In the genomic region with DNA sequence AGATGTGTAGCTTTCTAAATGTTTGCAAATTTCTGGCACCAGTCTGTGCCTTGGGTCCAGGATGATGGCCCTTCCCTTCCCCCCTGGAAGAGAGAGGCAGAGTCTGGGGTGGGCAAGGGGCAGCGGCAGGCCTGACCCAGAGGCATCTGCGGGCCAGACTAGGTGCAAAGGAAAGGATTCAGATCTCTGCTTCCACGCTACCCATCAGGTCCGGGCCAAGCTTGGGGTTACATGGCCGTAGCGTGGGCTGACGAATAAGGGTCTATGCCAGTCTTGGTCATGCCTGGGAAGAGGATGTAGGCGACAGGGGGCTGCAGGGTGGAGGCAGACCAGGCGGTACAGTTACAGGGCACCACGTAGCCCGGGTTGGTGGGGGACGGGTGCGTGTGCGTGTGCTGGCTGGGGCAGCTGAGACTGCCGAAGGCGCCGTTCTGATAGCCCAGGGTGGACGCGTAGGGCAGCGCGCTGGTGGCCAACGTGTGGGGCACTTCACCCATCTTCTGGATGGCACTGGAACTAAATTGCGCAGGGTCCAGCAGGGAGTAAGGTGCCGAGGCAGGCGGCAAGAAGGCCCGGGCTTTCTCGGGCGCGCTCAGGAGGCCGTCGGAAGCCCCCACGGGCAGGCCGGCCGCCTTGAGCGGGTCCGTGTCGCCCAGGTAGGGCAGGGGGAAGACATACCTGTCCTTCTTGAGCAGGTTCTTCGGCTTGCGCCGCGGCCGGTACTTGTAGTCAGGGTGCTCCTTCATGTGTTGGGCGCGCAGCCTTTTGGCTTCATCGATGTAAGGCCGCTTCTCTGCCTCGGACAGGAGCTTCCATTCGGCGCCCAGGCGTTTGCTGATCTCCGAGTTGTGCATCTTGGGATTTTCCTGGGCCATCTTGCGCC, we compare ENCODE assay signal across 10 mouse cellular contexts. TPM values are rescaled to one million over a fixed set of nuclear protein-coding genes. Genes with fewer than 3 reads are reported as not detected.
DNase-seq lines count a peak whose midpoint lies in the region; ATAC-seq lines count a peak whose summit lies in the region.
"Had no signal": no experiment of that assay in that cellular context is flagged by ENCODE, and none has a peak within 500 bp of the region (broad histone marks: within the 10 kb centered on the region; RNA-seq: fewer than 3 reads in every experiment).

No protein-coding gene starts in this region.

- peaks cover 99% of the 10 kb centered on the region for H3K27me3 ChIP-seq in heart, embryonic 14.5 days (ENCODE audit: control insufficient read depth, insufficient read depth, low read length)
- peaks cover 90% of the 10 kb centered on the region for H3K27me3 ChIP-seq in hindbrain, embryonic 11.5 days (ENCODE audit: control insufficient read depth, insufficient read depth, low read length)
- peaks cover 77% of the 10 kb centered on the region for H3K27me3 ChIP-seq in midbrain, embryonic 15.5 days (replicated peaks)

- H3K36me3 ChIP-seq in heart, embryonic 14.5 days (ENCODE audit: control insufficient read depth, insufficient read depth, low read length) = no peaks in the 10 kb centered on the region
- no peaks in the 10 kb centered on the region for H3K36me3 ChIP-seq in hindbrain, embryonic 11.5 days (ENCODE audit: control insufficient read depth, insufficient read depth, low read length)
- no peaks in the 10 kb centered on the region for H3K36me3 ChIP-seq in midbrain, embryonic 15.5 days (replicated peaks)
- H3K36me3 ChIP-seq: liver, embryonic 13.5 days had no signal

- peak overlapping the region; percentile 59; the same call in 1 of the 2 replicates for H3K4me2 ChIP-seq in heart, embryonic 14.5 days (ENCODE audit: low read length)
- no peak overlapping the region for H3K4me2 ChIP-seq in hindbrain, embryonic 11.5 days (replicated peaks; ENCODE audit: low read depth, low read length)
- peak overlapping the region; percentile 48 for H3K4me2 ChIP-seq in midbrain, embryonic 15.5 days

- no peaks in the 10 kb centered on the region for H3K9me3 ChIP-seq in heart, embryonic 14.5 days (ENCODE audit: control insufficient read depth, low read length)
- no peaks in the 10 kb centered on the region for H3K9me3 ChIP-seq in hindbrain, embryonic 11.5 days (ENCODE audit: control insufficient read depth, low read length)
- H3K9me3 ChIP-seq in midbrain, embryonic 15.5 days = no peaks in the 10 kb centered on the region
- H3K9me3 ChIP-seq: liver, embryonic 13.5 days had no signal

- no peak overlapping the region for H3K27ac ChIP-seq in heart, embryonic 14.5 days (replicated peaks in 1 of 2; ENCODE audit: control insufficient read depth in 1 of 2, insufficient read depth in 1 of 2, low read depth in 2 of 2, low read length in 2 of 2)
- no peak overlapping the region for H3K27ac ChIP-seq in hindbrain, embryonic 11.5 days (ENCODE audit: low read depth, low read length)
- peak overlapping the region; percentile 78 for H3K27ac ChIP-seq in midbrain, embryonic 15.5 days
- H3K27ac ChIP-seq: liver, embryonic 13.5 days had no signal

- ATAC-seq in heart, embryonic 14.5 days (ENCODE audit: insufficient number of reproducible peaks, insufficient read depth, low FRiP score, low read depth) = no peak
- no peak for ATAC-seq in hindbrain, embryonic 11.5 days (ENCODE audit: low FRiP score)
- no peak for ATAC-seq in midbrain, embryonic 15.5 days (replicated peaks)
- ATAC-seq: CD4-positive, CD25-positive, alpha-beta regulatory T cell, adult 4 months had no signal

- peaks cover 0 to 3% of the 10 kb centered on the region in 2 experiments; a peak in 2 of 4 replicates for H3K4me1 ChIP-seq in heart, embryonic 14.5 days (ENCODE audit: control insufficient read depth in 2 of 2, insufficient read depth in 2 of 2, low read length in 2 of 2)
- peaks cover 16% of the 10 kb centered on the region for H3K4me1 ChIP-seq in hindbrain, embryonic 11.5 days (replicated peaks; ENCODE audit: control insufficient read depth, insufficient read depth, low read length)
- H3K4me1 ChIP-seq in midbrain, embryonic 15.5 days = peaks cover 38% of the 10 kb centered on the region
- H3K4me1 ChIP-seq: liver, embryonic 13.5 days had no signal

- WGBS in heart, embryonic 14.5 days = 2% methylated on average over 52 of the region's 52 CpGs
- 2% methylated on average over 47 of the region's 52 CpGs for WGBS in hindbrain, embryonic 11.5 days
- WGBS in midbrain, embryonic 15.5 days = under 1% methylated on average over 52 of the region's 52 CpGs

- peak overlapping the region in 1 of 2 experiments; percentile 29; a peak in 2 of 4 replicates for H3K4me3 ChIP-seq in heart, embryonic 14.5 days (ENCODE audit: control insufficient read depth in 1 of 2, insufficient read depth in 1 of 2, low read depth in 1 of 2, low read length in 2 of 2)
- H3K4me3 ChIP-seq in hindbrain, embryonic 11.5 days (ENCODE audit: low read depth, low read length) = peak overlapping the region; percentile 25
- peak overlapping the region; percentile 38 for H3K4me3 ChIP-seq in midbrain, embryonic 15.5 days
- H3K4me3 ChIP-seq: liver, embryonic 13.5 days had no signal

- no peak for DNase-seq in heart, postnatal 10 days
- DNase-seq in R1 (ENCODE audit: low read depth, low spot score) = peak; percentile 36
- DNase-seq in hindbrain, embryonic 11.5 days (ENCODE audit: low spot score) = peak; percentile 61
- DNase-seq in thymus, postnatal 14 days = no peak
- DNase-seq in B cell, adult 2 months = no peak
- no peak for DNase-seq in gastrocnemius, postnatal 25 days
- DNase-seq: liver, embryonic 13.5 days had no signal

- H3K9ac ChIP-seq in heart, embryonic 14.5 days (ENCODE audit: low read length) = no peak overlapping the region
- H3K9ac ChIP-seq in hindbrain, embryonic 11.5 days (ENCODE audit: low read depth, low read length) = peak overlapping the region; percentile 23; the same call in 1 of the 2 replicates
- H3K9ac ChIP-seq in midbrain, embryonic 15.5 days = peak overlapping the region; percentile 42
- H3K9ac ChIP-seq: liver, embryonic 13.5 days had no signal

- intact Hi-C loops in heart, postnatal 10 days (cut with DNase I) = no loop called here

RNA-seq across cellular contexts. Expression of a gene that starts 1.0 kb away (rescaled TPM):
- not detected in 2 replicates for polyA plus RNA-seq in heart, embryonic 14.5 days (2014; fragmentation: Nextera tagmentation; extraction: Ambion mirVana)
- not detected for total RNA-seq in heart, postnatal 10 days (2021)
- polyA plus RNA-seq in hindbrain, embryonic 11.5 days (2014; fragmentation: Nextera tagmentation; extraction: Ambion mirVana) = 4.4 and 6.6 TPM in 2 replicates
- polyA plus RNA-seq in midbrain, embryonic 15.5 days (2015; fragmentation: Nextera tagmentation; extraction: Ambion mirVana) = 74.3 and 90.2 TPM in 2 replicates
- not detected for total RNA-seq in gastrocnemius, postnatal 25 days (2021)
- polyA plus RNA-seq: CD4-positive, CD25-positive, alpha-beta regulatory T cell, adult 4 months; liver, embryonic 13.5 days had no signal

Comparison
In these comparisons a context has a peak if more than half of its experiments do, and no peak if none do; other contexts are left out.
1. DNase-seq: peak in R1 (single experiment) and hindbrain, embryonic 11.5 days (single experiment); none in heart, postnatal 10 days (0 of 2), thymus, postnatal 14 days (single experiment), B cell, adult 2 months (0 of 2) and gastrocnemius, postnatal 25 days (single experiment).